Mouse (Mus musculus): ENCODE results near the gene Rnf157.

Rnf157 gene

DNA sequence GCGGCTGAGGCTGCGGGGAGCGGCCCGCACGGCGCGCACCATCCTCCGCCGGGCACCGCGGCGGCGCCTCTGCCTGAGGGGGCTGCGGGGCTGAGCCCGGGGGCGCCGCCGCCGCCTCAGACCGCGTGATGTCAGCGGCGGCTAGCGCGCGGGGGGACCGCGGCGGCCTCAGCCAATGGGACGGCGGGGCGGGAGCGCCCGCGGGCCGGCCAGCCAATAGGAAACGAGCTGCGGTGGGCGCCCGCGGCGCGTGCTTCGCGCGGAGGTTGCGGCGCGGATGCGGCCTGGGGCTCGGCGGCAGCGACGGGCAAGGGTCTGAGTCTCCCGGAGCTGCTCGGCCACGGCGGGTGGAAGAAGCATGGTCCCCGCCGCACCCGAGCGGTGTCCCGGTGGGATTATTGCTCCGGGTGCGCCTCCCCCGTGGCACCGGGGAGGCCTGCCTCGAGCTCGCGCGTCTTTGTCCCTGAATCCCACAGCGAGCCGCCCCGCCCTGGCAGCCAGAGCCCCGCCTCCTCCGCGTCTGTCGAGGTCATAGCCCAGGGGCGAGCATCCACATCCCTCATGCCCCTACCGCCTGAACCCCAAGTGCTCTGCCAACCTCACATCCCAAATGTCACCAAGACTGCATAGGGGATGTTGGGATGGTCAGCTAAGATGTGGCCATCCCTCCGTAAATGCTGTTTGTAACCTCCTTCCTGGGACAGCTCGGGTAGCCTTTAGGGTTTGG, at the start of gene Rnf157:
Rnf157 (minus strand) TSS at position 129 of the 727 bp plus-strand sequence.
- peak; percentile 77 for DNase-seq (ENCODE audit: low spot score)

DNA sequence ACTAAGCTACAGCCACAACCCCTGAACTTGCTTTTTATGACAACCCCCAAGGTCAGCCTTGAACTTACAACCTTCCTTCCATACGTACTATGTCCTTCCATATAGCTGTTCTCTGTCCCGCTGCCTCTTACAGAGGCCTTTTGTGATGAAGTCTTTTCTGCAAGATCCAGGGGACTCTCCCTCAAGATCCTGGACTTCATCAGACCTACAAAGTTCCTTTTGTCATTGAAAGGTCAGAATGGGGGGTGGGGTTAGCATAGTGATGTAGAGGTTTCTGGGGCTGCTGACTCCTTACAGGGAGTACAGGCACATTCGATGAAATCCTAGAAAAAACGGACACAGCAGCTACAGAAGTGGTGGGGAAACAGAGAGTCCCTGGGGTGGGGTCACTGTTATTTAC, 47.0 kb upstream of the Rnf157 start:
- DNase-seq (ENCODE audit: low spot score) = no peak

DNA sequence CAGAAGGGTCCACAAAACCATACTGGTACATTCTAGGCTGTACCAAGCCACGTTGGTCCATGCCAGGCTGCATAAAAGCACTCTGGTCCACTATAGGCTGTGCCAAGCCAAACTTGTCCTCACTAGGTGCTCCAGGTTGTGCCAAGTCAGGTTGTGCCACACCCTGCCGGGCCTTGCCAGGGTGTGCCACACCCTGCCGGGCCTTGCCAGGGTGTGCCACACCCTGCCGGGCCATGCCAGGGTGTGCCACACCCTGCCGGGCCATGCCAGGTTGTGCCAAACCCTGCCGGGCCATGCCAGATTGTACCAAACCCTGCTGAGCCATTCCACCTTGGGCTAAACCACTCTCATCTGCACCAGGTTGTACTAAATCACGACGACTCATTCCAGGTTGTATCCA, 43.4 kb upstream of the Rnf157 start:
- no peak for DNase-seq (ENCODE audit: low spot score)

DNA sequence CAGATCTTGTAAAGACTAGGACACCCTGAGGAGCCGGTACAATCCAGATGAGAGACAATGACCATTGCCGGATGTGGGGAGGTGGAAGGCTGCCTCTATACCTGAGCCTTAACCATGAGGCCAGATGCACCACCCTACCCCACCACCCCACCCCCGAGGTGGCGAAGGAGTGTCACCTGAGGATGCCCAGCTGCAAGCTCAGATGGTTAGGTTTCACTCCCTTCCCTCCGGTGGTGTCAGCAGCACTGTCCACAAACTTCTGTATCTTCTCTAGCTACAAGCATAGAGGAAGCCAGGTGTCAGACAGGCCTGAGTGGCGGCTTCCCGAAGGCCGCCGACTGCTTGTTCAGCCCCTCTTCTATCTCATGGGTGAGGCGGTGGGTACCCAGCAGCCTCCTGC, 41.1 kb upstream of the Rnf157 start:
- DNase-seq (ENCODE audit: low spot score) = no peak

DNA sequence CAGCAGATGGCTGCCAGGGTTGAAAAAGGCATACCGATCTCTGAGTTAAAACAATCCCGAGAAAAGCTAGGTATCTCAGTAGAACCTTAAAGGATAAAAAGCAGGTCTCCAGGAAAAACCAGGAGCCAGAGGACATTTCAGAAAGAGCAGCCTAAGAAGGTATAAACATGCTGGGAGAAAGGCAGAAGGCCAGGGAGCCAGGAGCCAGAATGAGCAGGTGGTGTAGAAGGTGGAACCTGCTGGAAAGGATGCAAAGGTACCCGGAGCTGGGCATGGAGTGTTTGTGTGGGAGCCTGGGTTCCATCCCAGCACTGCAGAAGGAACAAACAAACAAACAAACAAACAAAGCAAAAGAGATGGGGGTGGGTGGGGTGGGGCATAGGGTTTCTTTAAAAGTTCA, 36.5 kb upstream of the Rnf157 start:
- no peak for DNase-seq (ENCODE audit: low spot score)

DNA sequence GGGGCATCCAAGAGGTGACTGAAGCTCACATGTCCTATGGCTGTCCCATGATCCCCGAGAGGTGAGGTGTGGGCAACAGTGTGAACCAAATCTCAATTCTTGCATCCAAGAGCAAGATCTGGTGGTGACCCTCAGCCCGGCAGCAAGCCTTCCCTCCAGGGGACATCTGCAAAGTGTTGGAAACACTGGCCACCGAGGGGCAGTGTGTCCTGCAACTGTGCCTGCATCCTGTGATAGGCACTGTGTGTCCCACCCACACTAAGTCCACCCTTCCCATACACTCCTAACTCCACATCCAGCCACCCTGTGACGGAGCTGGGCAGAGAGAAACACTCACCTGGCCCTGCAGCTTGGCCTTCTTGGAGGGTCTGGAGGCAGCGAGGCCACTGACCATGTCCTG, 35.0 kb upstream of the Rnf157 start:
- no peak for DNase-seq (ENCODE audit: low spot score)

DNA sequence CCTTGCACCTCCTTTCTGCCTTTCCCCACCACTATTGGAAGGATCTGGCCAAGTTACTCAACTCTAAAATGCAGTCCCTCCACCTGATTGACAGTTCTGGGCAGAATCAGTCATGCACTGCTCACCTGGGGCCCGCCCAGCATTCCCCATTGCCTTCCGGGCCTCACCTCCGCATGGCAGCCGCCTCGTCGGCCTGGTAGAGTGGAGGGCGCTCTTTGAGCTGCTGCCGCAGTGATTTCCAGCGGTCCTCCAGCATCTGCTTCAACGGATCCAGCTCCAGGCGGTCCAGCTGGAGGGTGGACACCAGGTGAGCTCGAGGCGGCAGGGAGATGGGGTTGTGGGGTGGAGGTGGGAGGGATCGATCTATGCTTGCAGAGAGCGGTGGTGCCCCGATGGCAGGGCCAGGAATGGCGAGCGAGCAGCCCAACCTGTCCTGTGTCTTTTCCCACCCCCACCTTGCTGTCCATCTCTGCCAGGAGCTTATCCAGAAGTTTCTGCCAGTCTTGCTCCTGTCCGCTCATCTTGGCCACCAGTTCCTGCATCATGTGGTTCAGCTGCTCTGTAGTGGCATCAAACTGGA, 33.6 kb upstream of the Rnf157 start:
- no peak for DNase-seq (ENCODE audit: low spot score)

DNA sequence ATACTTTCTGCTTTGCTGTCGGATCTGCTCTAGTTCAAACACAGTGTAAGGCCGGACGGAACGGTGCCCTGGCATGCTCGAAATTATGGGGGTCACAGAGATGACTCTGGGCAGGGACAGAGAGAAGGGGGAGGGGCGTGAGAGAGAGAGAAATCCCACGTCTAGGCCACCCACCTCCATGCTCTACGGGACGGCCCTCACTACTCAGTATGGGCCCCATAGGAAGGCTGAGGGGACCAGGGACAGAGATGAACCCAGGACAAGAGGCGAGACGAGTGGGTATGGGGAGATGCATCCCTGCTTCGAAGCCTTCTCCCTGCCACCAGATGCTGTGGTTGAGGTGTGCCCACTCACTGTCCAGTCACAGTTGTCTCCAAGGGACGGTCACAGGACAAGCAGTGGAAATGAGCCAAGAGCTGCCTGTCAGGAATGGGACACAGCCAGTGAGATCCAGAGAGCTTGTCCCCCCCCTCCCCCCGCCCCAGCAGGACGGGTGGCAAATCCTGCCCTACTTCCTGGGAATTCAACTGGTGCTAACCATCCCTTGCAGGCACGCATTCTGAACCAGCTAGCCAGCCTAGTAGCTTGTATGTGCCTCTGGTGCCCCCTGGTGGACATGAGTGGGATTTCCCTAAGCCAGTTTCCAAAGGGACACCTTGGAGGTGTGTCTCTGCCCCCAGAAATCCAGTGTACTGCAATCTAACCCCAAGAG, 32.9 kb upstream of the Rnf157 start:
- peak; percentile 87 for DNase-seq (ENCODE audit: low spot score)

DNA sequence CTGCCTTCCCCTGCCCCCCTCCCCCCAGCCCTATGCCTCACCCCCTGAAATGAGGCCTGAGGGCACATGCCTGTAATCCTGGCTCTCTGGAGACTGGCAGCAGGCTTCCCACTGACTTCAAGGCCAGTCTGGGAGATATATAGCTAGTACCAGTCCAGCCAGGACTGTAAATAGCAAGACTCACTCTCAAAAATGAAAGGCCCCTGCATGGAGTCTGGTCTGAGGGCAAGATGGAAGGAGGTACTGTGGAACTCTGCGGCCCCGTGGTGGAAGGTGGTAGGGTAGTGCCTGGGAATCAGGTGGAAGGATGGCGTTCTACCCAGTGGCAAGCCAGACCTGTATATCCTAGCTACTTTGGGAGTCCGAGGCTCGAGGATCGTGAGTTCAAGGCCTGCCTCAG, 31.1 kb upstream of the Rnf157 start:
- no peak for DNase-seq (ENCODE audit: low spot score)

DNA sequence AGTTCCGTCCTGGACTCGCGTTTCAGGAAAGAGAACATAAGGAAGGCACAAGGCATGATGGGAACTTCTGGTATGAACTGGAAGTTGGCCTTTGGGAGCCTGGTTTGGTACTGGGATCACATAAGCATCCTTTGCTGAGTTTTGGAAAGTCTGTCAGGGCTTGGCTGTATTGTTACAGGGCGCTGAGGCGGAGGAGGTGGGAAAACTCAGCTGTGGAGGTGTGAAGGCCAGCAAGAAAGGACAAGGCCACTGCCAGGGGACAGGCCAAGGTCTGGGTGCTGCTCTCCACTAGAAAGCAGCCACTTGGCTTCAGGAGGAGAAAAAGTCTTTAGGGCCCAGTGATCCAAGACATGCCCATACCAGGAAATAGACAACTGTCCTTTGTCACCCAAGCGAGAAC, 30.5 kb upstream of the Rnf157 start:
- DNase-seq (ENCODE audit: low spot score) = no peak

DNA sequence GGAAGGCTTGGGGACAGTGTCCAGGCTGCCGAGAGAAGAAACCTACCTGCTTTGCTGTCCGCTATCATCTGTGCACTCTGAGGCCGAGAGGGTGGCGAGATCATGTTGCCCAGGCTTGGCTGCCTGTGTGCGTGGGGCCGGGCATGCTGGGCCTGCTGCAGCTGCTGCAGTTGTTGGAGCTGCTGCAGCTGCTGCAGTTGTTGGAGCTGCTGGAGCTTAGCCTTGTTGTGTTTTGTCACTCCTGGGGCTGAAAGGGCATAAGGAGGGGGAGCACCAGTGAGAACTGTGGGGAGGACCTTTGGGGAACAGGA, 30.0 kb upstream of the Rnf157 start:
- DNase-seq (ENCODE audit: low spot score) = no peak

DNA sequence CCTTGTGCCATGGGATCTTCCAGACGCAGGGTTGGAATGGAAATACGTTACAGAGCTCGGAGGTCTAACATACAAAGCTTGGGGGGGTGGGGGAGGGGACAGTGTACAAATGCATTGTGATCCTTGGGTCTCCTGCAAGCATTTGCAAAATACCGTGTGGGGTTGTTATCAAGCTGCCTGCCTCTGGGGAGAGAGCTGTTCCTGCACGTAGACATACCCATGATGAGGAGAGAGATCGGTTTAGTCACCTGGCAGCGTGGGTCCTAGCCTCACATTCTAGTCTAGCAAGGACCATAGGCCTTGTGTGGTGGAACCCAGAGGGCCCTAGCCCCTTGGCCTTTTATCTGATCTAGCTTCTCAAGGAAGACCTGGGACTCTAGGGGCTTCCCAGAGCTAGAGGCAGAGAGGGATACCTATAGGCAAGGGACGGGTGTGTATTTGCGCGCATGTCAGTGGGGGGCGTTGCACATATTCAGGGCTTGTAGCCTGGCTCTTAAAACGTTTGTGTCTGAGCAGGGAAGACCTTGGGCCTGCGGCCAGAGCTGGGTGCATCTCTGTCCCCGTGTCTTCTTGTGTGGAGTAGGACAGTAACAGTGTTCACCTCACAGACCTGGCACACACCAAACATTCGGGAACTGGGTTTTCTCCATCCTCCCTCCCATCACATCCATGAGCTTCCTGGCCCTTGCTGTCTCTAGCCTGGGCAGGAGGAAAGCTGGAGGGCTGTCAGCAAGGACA, 29.5 kb upstream of the Rnf157 start:
- DNase-seq (ENCODE audit: low spot score) = no peak

DNA sequence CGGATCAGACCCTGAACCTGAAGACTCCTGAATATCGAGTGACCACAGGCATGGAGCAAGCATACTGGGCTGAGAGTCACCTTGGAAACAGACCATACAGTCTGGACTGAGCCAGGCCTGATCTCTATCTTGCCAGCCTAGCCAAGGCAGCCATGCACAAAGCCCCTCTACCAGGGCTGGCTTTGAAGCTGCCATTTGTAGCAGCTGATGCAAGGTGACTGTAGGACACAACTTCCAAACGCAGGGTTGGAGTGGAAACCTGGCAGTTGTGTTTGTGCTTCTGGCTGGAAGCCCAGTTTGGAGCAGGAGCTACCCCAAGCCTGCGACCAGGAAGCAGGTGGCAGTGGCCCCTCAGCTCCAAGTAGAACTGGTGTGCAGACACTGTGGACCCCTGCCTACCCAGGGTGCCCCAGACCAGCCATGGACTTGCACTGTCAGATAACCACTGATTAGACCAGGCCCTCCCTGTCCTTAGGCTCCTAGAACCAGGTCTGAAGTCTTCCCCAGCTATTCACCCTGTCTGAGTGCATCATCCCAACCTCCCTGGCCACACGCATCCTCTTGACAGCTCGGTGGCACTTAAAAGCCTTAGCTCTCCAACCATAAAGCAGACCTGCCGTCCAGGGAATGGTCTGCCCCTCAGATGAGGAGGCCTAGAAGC, 27.7 kb upstream of the Rnf157 start:
- no peak for DNase-seq (ENCODE audit: low spot score)

DNA sequence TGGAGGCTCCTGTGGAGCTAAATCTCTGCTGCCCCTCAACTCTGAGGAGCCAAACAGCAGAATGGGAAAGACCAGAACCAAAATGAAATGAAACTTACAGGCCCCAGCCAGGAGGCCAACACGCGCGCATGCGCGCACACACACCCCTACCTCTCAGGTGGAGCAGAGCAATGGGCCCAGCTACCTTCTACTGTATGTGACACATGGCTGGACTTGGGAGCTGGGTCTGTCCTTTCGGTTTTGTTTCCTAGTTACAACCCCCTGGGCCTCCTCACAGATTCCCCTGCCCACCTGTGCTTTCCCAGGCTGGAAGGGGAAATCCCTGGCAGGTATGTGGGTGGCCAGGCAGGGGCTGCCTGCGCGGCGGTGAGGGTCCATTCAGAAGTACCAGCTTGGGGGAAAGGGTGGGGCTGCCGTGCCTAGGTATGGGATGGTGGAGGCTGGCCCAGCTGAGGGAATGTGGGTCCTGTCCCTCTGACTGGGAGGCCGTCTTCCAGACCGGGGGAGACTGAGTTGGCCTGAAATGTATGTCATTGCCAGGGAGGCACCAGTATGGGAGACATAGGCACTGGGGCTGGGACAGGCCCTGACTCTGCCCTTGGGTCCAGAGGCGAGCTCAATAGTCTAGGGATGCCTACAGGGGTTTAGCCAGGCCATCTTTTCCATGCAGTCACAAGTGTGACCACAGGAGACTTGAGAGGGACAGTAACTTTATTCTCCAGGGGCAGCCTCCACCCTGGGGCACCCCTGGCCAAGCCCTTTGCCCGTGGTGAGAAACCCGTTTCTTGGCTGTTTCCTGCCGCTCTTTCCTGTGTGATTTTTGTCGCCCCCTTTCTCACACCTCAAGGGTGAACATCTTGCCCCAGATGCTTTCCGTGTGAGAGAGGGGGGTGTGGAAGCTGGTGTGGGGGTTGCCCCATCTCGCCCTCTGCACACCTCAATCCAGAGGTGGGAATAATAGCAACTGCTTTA, 26.7 kb upstream of the Rnf157 start:
- no peak for DNase-seq (ENCODE audit: low spot score)

DNA sequence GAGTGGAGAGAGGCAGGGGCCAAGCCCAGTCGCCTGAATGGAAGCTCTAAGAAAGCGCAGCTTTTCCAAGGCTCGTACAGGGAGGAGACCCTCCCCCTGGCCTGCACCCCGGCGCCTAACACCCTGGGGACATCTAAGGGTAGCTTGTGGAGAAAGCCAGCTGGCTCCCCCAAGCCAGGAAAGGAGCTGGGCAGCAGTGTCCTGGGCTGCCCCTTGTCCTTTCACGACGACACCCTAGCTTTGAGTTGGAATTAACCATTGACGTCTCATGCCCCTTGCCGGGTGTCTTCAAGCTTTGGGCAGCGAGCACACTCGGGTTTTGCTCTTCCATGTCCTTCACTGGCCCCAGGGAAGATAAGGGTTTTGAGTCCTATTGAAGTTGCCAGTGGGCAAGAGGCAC, 24.7 kb upstream of the Rnf157 start:
- no peak for DNase-seq (ENCODE audit: low spot score)

DNA sequence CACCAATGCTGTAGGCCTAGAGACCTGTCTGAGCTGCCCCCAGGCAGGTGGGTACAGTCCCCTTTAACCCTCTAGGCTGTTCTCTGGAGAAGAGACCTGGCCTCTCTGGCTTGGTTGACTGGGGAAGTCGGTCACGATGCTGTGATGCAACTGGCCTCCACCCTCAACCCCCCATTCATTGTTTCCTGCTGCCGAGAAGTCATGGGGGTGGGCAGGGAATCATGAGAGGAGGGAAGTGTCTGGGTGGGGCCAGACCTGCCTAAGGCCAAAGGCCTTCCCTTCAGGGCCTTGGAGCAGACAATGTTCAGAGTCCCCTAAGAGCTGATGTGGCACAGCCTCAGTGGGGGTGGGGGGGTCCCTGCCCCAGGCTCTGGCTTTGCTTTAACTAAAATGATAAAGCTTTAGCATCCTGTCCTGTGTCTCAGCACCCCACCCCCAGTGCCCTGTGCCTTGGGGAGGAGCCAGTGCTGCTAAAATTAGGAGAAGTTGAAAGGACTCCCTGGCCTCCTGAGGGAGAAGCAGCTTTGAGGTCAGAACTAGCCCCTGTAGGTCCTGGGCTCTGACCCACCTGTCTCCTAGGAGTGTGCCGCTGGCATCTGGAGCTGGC, 24.0 kb upstream of the Rnf157 start:
- no peak for DNase-seq (ENCODE audit: low spot score)

DNA sequence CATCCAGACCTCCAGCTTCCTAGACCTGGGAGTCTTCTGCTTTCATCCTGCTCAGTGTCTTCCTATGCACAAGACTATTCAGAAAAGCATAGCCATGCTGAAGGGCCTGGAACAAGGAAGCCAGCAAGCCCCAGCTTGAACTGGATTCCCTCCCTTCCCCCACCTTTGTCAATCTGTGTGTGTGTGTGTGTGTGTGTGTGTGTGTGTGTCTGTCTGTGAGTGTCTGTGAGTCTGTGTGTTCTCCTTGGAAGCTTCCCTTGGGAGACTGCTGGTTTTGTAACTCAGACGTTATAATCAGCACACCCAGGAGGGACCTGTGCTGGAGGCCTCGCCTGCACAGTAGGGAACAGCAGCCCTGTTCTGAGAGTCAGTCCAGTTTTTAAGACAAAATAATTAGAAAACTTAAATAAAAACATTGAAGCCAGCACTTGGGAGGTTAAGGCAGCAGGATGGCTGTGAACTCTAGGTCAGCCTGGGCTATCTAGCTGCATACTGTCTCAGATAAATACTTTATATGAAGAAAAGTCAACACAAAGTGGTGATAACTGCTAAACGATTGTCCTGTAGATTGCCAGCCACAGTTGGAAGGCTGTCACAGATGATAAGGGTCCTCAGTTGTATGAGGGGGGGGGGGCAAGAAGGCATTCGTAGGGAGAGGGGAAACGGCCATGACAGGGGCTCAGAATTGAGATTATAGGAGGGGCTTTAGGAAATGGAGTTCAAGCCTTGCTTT, 23.3 kb upstream of the Rnf157 start:
- DNase-seq (ENCODE audit: low spot score) = no peak

DNA sequence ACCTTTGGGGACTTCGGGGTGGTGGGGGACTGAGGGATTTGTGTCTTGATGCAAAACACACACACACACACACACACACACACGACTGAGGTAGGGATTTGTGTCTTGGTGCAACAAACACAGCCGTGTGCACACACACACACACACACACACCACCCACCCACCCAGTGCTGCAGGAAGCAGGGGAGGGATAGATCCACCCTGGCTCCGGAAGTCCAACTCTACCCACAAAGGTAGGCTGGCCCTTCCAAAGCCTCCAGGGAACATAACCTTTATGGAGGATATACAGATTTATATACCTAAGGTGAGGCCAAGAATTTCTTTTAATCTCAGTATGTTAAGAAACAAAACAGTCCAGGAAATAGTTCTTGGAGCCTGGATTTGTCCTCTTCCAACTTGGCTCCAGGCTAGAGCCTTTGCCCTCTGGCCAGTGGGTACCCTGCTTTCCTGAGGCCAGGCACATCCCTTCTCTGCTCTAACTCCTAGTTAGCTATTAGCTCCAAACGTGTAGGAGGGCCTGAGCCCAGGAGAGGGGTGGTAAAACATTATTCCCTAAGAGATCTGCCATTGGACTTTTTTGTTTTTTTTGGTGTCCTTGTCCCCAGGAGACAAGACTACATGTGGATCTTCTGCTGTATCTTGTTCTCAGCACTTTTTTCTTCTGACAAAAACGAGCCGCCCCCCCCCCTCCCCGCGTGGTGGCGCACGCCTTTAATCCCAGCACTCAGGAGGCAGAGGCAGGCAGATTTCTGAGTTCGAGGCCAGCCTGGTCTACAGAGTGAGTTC, 22.3 kb upstream of the Rnf157 start:
- DNase-seq (ENCODE audit: low spot score) = no peak

DNA sequence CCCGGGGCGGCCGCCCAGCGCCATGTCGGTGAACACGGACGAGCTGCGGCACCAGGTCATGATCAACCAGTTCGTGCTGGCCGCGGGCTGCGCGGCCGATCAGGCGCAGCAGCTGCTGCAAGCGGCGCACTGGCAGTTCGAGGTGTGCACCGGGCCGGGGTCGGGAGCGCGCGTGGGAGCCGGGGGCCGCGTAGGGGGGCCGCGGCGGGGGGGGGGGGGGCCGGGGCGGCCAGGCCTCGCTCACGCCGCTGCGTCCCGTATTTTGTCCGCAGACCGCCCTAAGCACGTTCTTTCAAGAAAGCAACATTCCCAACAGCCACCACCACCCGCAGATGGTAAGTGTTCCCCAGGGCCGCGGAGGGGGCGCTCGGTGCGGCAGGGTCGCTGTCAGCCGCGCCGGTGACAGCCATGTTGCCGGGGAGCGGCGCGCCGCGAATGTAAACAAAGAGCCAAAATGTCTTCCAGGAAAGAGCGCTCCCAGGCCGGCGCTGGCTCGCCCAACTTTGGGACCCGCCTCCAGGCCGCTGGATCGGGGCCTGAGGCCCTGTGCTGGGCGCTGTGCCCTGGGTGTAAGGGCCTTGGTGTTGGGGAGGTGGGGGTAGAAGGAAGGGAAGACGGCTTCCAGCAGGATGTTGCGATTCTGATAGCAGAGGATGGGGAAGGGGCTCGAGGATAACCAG, 21.6 kb upstream of the Rnf157 start:
- no peak for DNase-seq (ENCODE audit: low spot score)

All from left cerebral cortex, adult 11 months (tissue).